Mouse (Mus musculus): ENCODE results near the gene Atp6v0a1. TPM values are rescaled to one million over a fixed set of nuclear protein-coding genes. Genes with fewer than 3 reads are reported as not detected.

Atp6v0a1 gene
- total RNA-seq, 2 experiments from 2014 or later, result 451 to 457 TPM

DNA sequence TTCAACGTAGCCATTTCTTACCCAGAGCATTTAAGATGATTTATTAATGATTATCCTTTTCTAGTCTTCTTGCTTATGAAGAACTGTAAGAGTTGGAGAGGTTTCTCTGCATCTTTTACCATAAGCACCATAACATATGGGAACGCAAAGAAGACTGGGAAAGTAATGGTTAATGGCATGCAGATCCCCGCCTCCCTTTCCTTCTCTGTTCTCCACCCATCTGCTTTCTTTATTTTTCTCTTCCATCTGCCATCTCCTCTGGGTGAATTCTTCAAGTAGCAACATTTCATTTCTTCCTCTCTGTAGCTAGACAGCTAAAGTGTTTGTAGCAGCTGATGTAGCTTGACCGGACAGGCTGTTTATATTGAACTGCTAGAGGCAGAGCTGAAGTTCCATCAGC, 14.7 kb downstream of the Atp6v0a1 start:
- DNase-seq (ENCODE audit: low spot score in 2 of 2), result no peak

DNA sequence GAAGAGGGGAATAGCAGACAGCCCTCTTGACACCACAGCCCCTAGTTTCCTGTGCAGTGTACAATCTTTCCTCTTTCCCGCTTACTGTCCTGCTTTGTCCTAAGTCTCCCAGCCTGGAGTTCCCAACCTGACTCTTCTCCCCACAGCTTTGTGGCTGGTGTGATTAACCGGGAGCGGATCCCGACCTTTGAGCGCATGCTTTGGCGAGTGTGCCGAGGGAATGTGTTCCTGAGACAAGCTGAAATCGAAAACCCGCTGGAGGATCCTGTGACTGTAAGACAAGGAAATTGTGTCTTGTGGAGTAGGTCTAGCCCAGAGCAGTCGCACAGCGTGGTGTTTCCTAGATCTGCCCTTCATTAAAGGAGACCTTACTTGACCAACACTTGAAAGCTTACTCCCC, 17.9 kb downstream of the Atp6v0a1 start:
- no peak for DNase-seq (ENCODE audit: low spot score in 2 of 2)

DNA sequence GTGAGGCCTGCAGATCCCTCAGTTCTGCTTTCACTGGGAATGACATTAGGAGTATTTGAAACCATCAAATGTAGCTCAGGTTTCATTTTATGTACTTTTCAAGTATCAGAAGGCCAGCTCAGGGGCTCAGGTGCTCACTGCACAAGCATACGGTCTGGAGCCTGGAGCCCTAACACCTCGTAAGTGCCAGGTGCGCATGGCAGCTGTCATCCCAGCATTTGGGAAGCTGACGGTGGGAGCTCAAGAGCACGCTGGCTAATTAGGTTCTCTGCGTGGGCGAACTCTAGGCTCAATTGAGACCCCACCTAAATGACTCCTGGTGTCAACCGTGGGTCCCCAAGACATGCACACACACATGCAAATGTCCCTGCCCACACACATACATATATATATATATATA, 20.1 kb downstream of the Atp6v0a1 start:
- no peak for DNase-seq (ENCODE audit: low spot score in 2 of 2)

DNA sequence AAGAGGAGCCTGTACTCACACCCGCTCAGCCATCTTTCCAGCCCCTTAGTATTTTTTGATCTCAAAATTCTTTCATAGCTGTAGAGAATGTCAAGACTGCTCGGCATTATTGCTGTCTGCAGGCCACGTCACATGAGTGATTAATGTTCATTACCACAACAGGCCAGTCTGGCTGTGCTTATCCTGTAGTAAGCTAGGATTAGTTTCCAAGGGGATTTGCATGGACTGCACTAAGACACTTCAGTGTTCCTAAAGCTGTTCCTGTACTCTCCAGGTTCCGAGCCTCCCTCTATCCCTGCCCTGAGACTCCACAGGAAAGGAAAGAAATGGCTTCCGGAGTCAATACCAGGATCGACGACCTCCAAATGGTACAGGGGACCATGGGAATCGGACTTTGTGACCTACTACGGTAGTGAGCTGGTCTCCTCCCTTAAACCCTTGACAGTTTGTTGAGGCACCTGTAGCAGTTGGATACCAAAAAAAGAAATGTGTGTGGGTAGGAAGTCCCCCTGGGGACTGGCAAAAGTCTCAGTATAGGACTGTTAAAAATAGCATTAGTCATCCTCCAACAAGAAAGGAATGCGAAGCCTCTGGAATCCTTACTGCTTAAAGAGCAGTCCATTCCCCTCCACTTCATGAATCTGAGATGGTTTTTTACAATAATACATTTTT, 21.0 kb downstream of the Atp6v0a1 start:
- DNase-seq (ENCODE audit: low spot score in 2 of 2), result no peak

DNA sequence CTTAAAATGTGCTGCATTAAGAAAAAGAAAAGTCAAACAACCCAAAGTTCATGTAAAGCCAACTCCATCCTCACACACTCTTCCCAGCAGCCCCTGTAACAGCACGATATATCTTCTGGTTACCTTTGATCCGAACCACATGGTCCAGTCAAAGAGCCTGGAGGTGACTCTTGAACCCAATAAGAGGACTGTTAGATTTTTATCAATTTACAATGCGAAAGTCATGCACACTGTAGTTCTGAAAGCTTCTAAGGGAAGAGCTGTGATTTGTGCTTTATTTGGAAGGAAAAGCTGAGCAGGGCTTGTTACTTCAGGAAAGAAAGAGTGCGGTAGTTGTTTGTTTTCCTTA, 21.5 kb downstream of the Atp6v0a1 start:
- no peak for DNase-seq (ENCODE audit: low spot score in 2 of 2)

DNA sequence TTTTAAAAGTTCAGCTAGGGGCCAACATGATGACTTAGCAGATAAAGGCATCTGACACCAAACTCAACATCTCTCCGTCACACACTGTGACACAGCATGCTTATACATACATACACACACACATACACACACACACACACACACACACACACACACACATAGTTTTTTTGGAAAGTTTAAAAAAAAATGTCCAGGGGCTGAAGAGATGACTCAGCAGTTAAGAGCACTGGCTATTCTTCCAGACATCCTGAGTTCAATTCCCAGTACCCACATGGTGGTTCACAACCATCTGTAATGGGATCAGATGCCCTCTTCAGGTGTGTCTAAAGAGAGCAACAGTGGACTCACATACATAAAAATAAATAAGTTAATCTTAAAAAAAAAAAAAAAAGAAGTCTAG, 22.2 kb downstream of the Atp6v0a1 start:
- no peak for DNase-seq (ENCODE audit: low spot score in 2 of 2)

DNA sequence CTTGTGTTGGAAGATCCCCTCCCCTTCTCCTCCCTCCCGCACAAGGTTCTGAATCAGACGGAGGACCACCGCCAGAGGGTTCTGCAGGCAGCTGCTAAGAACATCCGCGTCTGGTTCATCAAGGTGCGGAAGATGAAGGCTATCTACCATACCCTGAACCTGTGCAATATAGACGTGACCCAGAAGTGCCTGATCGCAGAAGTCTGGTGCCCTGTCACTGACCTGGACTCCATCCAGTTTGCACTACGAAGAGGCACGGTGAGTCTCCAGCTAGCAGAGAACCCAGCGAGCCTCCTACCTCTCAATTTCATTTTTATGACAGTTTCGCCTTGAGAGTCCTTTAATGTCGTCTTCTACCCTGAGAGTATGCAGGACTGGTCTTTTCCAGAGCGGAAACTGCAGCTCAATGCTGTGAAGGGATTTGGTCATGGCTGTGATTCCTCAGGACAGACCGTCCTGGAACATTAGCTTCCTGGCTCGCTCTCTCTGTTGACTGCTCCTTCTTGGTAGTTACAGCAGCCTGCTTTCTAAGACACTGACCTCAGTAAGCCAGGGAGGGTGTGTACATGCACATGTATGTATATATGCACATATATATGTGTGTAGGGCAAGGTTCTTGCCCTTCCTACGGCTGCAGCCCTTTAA, 24.7 kb downstream of the Atp6v0a1 start:
- DNase-seq (ENCODE audit: low spot score in 2 of 2), result no peak

DNA sequence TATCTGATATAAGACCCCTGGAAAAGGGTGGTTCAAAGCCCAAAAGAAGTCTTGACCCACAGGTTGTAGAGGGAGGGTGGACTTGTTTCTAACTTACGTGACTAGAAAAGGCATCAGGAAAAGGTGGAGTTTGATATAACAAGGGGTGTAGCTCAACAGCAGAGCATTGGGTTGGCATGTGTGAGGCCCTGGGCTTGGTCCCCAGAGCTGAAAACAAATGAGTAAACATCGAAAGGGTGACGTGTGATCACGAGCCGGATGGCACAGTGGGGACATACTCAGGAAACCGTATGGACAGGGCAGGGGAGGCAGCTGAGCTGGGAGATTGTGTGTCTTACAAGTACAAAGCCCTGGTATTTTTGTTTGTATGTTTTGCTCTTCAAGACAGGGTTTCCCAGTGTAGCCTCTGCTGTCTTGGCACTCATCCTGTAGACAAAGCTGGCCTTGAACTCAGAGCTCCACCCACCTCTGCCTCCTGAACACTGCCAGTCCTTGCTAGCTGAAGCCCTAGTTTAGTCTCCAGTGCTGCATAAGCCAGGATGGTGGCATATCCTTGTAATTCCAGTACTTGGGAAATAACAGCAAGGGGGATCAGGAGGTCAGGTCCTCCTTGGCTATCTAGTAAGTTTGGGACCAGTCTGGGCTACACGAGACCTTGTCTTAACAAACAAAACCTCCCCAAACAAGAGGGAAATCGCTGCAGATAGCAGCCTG, 25.5 kb downstream of the Atp6v0a1 start:
- DNase-seq (ENCODE audit: low spot score in 2 of 2), result no peak

DNA sequence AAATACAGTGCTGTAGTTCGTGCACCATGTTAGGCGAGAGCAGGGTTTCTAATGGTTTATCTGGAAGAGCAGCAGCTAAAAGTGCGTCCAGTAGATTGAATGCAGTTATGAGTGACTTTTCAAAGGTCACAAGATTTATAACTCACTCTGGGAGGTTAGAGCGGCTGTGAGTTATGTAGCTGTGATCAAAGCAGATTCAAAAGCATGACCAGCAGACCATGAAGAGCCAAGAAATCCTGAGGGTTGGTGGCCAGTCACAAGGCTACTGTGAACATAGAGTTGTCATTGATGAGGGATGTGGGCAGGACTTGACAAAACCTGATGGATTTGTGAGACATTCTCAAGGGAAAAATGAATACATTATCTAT, 26.1 kb downstream of the Atp6v0a1 start:
- DNase-seq (ENCODE audit: low spot score in 2 of 2), result no peak

DNA sequence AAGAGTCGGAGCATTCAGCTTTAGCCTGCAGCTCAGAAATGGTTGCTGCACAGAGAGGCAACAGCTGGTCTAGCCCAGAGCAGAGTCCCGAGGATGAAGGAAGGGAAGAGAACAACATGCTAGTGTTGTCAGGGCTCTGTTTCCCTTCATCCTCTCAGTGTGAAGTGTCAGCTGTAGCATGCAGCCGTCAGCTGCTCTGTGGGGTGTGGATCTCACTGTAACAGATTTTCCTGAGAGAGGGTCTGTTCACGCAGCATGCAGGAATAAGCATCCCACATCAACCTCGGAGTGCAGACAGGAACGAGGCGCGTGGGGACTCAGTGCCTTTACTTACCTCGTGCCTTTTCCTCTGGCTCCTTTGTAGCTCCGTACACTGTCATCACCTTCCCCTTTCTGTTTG, 28.5 kb downstream of the Atp6v0a1 start:
- DNase-seq (ENCODE audit: low spot score in 2 of 2), result no peak

DNA sequence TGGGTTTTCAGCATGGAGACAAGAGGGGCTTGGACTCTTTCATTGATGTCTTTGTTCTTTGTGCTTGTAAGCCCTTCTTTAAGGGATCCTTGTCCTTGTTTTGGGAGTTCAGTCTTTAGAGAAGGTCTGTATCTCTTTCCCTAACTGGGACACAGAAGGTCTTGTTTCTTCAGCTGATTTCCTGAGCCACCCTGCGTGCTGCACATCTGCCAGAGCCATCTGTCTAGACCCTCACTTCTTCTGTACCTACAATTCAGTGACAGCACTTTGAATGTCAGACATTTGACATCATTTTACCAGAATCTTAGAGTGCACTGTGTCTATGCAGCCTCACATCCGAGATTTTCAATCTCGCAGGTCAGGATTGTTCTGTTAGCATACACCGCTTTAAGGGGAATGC, 36.6 kb downstream of the Atp6v0a1 start:
- DNase-seq (ENCODE audit: low spot score in 2 of 2), result no peak

DNA sequence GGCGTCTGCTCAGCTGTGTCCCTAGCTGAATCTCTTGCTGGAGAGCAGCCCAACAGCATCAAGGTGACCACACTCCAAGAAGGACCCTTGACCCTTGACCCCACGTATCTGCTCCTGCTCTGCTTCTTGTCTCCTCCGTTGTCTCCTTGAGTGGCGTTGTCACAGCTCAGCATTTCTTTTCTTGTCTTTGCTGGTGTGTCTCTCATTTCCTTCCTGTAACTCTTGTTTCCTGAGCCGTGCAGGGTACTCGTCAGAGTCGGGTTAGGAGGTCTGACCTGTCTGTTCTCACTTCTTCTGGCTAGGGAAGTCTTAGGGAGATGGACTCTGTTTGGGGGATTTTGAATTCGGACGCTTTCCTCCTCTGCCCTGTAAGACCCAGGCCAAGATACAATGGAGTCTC, 37.2 kb downstream of the Atp6v0a1 start:
- no peak for DNase-seq (ENCODE audit: low spot score in 2 of 2)

DNA sequence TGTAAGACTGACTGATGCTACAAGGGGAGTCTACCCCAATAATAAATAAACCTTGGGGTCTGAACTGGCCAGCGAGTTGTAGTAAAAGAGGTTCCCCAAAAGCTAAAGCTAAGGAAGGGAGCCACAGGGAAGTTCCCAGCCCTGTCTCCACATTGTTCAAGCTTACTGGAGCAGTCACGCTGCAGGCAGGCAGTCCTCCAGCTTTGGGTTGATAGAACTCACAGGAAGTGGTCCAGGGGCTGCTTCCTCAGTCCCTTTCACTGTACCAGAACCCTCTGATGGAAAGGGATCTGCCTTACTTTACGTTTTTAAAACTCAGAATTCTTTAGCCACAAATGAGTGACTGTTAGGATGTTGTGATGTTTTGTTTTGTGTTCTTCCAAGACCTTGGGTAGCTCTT, 38.2 kb downstream of the Atp6v0a1 start:
- no peak for DNase-seq (ENCODE audit: low spot score in 2 of 2)

DNA sequence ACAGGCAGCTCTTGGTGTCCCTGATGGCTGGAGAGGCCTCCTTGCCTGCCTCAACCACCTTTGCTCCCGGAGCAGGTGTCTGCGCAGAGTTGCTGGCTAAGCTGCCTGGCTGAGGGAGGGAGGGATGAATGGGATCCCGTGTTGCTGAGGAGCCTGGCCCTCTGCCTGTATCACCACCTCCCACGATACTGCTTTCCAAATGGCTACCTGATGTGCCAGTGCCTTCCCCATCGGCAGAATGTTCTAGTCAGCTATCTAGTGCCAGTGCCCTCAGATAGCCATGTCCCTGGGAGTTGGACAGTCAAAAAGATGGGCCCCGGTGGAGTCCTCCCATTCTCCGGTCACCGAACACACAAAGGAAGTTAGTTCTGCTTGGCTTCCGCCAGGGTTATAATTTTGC, 41.1 kb downstream of the Atp6v0a1 start:
- DNase-seq (ENCODE audit: low spot score in 2 of 2), result peak in 1 of 2 experiments; percentile 77

DNA sequence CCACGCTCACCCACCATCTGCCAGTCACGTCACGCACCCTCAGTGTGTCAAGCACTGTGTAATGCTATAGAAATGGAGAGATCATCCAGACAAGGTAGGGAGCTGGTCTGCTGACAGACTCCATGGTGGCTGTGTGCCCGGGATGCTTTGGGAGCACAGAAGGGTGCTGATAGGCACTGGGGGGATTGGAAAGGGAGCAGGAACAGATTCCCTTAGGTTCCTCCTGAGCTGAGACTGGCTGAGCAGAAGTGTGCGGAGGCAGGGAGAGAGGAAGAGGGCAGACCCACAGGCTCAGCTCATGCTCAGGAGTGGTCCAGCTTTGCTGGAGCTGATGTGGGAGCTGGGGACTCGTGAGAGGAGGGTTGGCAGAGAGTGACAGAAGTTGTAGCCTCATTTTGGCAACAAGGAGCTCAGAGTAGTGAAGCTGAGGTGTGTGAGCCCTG, 41.8 kb downstream of the Atp6v0a1 start:
- peak in 1 of 2 experiments; percentile 69 for DNase-seq (ENCODE audit: low spot score in 2 of 2)

DNA sequence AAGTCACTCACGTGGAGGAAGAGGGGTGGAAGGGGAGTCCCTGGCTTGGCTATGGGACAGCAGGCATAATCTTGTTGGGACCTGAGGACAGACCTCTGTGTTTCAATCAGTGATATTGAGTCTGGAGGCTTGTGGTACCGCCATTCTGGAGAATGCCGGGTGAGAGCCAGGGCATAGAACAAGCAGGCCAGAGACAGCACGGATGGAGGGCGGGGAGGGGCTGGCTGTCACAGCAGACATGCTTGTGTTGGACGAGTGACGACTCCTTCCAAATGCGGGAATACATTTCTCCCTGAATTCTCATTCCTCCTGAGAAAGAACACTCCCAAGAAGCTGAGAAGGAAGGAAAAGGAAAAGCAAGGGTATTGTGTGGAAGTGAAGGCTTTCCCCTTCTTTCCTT, 42.4 kb downstream of the Atp6v0a1 start:
- no peak for DNase-seq (ENCODE audit: low spot score in 2 of 2)

DNA sequence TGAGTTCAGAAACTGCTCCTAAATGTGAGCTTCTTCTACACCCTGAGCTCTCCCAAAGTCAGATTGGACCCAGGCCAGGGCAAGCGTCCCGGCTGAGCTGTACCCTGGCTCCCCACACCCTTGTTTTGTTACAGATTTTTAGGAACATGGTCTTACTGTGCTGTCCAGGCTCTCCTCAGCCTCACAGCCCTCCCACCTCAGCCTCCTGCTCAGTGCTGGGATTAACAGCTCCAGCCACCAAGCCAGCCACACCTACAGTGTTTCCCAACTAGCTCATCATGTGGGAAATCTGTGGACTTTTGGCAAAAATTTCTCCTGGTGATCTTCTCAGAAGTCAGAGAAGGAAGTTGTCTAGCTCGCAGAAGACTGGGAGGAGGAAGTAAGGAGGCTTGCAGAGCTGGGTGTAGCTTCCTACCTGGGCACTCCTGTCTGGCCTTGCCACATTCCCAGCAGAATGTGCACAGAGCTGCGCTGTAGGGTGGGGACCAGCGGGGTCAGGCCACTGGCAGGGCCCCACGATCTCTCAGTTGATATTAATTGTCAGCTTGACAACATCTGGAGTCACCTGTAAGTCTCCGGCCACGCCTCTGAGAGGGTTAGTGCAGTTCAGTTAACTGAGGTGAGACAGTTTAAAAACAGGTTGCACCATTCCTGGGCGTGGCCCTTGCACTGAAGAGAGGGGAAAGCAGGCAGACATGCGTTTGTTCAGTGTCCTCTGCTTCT, 43.7 kb downstream of the Atp6v0a1 start:
- DNase-seq (ENCODE audit: low spot score in 2 of 2), result no peak

DNA sequence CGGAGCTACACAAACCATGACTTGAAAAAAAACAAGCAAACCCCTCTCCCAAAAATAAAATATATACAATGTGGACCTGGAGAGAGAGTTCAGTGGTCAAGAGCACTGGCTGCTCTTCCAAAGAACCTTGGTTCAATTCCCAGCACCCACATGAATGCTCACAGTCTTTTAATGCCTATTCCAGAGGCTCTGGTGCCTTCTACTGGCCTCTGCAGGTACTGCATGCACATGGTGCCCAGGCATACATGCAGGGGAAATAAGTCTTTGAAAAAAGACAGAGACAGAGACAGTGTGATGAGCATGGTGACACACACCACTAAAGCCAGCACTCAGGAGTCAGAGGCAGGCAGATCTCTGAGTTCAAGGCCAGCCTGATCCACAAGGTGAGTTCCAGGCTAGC, 44.7 kb downstream of the Atp6v0a1 start:
- no peak for DNase-seq (ENCODE audit: low spot score in 2 of 2)

DNA sequence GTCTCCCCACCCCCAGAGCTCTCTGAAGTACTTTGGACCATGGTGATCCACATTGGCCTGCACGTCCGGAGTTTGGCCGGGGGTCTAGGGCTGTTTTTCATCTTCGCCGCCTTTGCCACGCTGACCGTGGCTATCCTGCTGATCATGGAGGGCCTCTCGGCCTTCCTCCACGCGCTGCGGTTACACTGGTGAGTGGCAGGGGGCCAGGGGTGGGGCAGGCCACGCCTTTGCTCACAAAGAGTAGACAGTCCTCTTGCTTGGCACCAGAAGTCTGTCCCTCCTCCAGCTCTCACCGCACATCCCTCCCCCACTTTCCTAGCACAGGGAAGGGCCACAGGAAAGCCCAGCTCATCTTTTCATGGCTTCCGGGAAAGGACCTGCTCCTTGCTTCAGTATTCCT, 46.2 kb downstream of the Atp6v0a1 start:
- DNase-seq (ENCODE audit: low spot score in 2 of 2), result no peak

DNA sequence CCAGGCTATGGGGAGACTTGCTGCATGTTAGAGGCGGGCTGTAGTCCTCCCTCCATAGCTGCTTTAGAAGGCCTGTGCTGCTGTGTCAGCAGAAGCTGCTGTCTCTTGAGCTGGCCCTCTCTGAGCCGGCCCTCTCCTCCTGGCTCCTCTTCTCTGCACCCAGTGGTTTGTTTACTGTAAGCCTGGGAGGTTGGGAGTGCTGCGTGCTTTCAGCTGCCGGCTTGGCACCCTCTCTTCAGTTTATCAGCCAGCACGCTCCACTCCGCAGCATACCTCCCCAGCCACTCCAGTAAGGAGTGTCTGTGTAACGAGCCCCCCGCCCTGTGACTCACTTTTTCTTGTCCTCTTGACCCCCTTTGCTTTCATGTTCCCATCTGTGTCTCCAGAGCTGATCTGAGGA, 47.6 kb downstream of the Atp6v0a1 start:
- DNase-seq (ENCODE audit: low spot score in 2 of 2), result no peak

DNA sequence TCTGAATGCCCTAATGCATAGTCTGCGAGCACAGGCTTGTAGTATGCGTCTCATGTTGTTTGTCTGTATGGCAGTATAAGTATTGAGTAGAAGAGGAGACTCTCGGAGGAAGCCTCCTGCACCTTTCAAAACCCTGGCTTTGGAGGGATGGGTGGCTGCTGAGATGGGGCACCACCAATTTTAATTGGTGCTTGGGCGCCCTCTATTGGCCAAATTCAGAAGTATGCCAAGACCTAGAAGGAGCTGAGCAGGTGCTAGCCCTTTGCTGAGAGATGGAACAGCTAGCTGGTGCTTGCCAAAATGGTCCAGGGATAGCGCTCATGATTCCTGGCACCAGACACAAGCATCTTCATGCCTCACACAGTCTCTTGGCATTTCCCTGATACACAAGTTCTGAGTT, 48.6 kb downstream of the Atp6v0a1 start:
- DNase-seq (ENCODE audit: low spot score in 2 of 2), result peak; percentile 84 to 85

DNA sequence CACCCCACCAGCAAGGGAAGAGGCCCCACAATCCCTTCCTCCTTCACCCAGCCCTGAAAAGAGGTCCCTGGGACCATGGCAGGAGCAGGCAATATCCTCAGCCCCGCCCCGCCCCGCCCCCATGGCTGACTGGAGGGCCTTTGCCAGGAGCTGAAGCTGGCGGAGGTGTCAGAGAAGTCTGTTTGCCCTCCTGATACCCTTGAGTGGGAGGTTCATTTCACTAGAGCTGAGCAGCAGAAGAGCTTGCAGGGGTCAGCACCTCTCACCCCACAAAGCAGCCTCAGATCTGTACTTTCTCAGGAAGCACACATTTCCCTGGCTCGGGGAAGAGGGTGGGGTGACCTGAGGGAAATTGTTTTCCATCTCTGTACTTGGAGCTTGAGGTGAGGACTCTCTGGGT, 49.5 kb downstream of the Atp6v0a1 start:
- no peak for DNase-seq (ENCODE audit: low spot score in 2 of 2)
